Mouse (Mus musculus): ENCODE data around the gene Nin. TPM values are rescaled to one million over a fixed set of nuclear protein-coding genes. Genes with fewer than 3 reads are reported as not detected.

Nin gene
- total RNA-seq, 4 experiments from 2014 or later: 55.3 to 67.9 (median 64.0) TPM

Other genes starting within 250 kb of the Nin start
- gene Atl1, start 221.1 kb downstream of the Nin start, total RNA-seq (2022): 100 to 1,000 TPM; 216 to 228 (median 225) TPM
- gene Map4k5, start 220.5 kb downstream of the Nin start, total RNA-seq (2022): 10 to 100 TPM; 38.6 to 43.3 (median 39.3) TPM
- gene Sav1, start 126.7 kb downstream of the Nin start, total RNA-seq (2022): 10 to 100 TPM; 18.8 to 19.8 (median 19.2) TPM
- under 1 TPM in 3 of 4 experiments, not detected in 1; 0.42 to 0.57 (median 0.56) TPM for gene Abhd12b, start 40.4 kb upstream of the Nin start, total RNA-seq (2022)
- gene Pygl, start 117.8 kb upstream of the Nin start, total RNA-seq (2022): 1 to 10 TPM; 4.8 to 7.2 (median 5.6) TPM
- 100 to 1,000 TPM; 253 to 305 (median 254) TPM for gene Trim9, start 233.9 kb upstream of the Nin start, total RNA-seq (2022)